ENCODE assay signal across 31 mouse cellular contexts in the genomic region with DNA sequence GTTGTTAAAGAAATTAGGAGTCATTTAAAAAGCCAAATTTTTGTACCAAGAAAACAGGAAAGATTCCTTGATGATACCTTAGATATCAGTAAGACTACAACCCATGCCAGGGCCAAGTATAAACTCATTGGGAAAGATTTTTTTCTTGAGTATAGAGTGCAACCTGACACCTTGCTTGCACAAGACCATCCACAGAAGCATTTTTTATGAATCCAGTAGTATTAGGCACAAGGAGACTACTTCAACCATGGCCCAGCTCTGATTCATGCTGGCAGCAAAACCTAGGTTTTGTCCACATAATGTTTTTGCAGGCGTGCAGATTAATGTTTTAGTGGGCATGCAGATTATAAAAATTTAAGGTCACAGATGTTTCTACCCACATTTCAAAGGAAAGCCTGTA. TPM values are rescaled to one million over a fixed set of nuclear protein-coding genes. Genes with fewer than 3 reads are reported as not detected.
DNase-seq lines count a peak whose midpoint lies in the region; ATAC-seq and TF ChIP-seq lines count a peak whose summit lies in the region.
"Had no signal": no experiment of that assay in that cellular context is flagged by ENCODE, and none has a peak within 500 bp of the region (broad histone marks: within the 10 kb centered on the region; RNA-seq: fewer than 3 reads in every experiment).

No protein-coding gene starts in this region.

- H3ac ChIP-seq in myocyte (ENCODE audit: control insufficient read depth, insufficient read length): no peak overlapping the region

- H3K27me3 ChIP-seq in lung, postnatal 0 days (replicated peaks; ENCODE audit: insufficient read depth, low read length): no peaks in the 10 kb centered on the region
- no peaks in the 10 kb centered on the region for H3K27me3 ChIP-seq in myocyte (ENCODE audit: control insufficient read depth, insufficient read depth, insufficient read length)
- H3K27me3 ChIP-seq: embryonic facial prominence, embryonic 12.5 days; forebrain, embryonic 12.5 days; heart, embryonic 15.5 days; limb, embryonic 12.5 days; lung, embryonic 15.5 days; megakaryocyte, embryonic 14.5 days; midbrain, embryonic 13.5 days; neural tube, embryonic 15.5 days; stomach, embryonic 15.5 days had no signal

- H3K27ac ChIP-seq in lung, postnatal 0 days (ENCODE audit: low read length): no peak overlapping the region
- H3K27ac ChIP-seq: embryonic facial prominence, embryonic 12.5 days; forebrain, embryonic 12.5 days; heart, embryonic 15.5 days; kidney, postnatal 0 days; limb, embryonic 12.5 days; lung, embryonic 15.5 days; midbrain, embryonic 13.5 days; neural tube, embryonic 15.5 days; stomach, embryonic 15.5 days had no signal

- TF ChIP-seq CTCF in lung, postnatal 0 days (IDR thresholded peaks at IDR 0.05): no peak

- no peak for ATAC-seq in lung, postnatal 0 days
- ATAC-seq in inflammation-experienced regulatory T-cells, adult 6 months: no peak
- no peak for ATAC-seq in erythroid progenitor cell, adult 5-6 weeks (replicated peaks; ENCODE audit: low FRiP score, poor library complexity, severe bottlenecking)
- ATAC-seq: forebrain, postnatal 0 days; hindbrain, embryonic 16.5 days; intestine, embryonic 16.5 days; midbrain, embryonic 13.5 days had no signal

- peaks cover 16% of the 10 kb centered on the region for H3K79me2 ChIP-seq in myocyte (ENCODE audit: control insufficient read depth, insufficient read depth)

- TF ChIP-seq EP300 in lung, postnatal 0 days (IDR thresholded peaks at IDR 0.05): no peak

- no peak for TF ChIP-seq POLR2A in myocyte (IDR thresholded peaks at IDR 0.05; ENCODE audit: insufficient read length, low read depth)

- WGBS in lung, postnatal 0 days: 71% methylated on average over 1 of the region's 1 CpGs

- H3K4me3 ChIP-seq in lung, postnatal 0 days (ENCODE audit: low read depth, low read length): no peak overlapping the region
- no peak overlapping the region for H3K4me3 ChIP-seq in myocyte
- H3K4me3 ChIP-seq: embryonic facial prominence, embryonic 12.5 days; forebrain, embryonic 12.5 days; heart, embryonic 15.5 days; limb, embryonic 12.5 days; lung, embryonic 15.5 days; megakaryocyte, embryonic 14.5 days; midbrain, embryonic 13.5 days; neural tube, embryonic 15.5 days; stomach, embryonic 15.5 days had no signal

- H3K9ac ChIP-seq in lung, postnatal 0 days (replicated peaks; ENCODE audit: low read depth): no peak overlapping the region
- H3K9ac ChIP-seq: embryonic facial prominence, embryonic 12.5 days; forebrain, embryonic 12.5 days; forebrain, postnatal 0 days; heart, embryonic 15.5 days; limb, embryonic 12.5 days; lung, embryonic 15.5 days; midbrain, embryonic 13.5 days; neural tube, embryonic 15.5 days; stomach, embryonic 15.5 days had no signal

- no peaks in the 10 kb centered on the region for H3K36me3 ChIP-seq in lung, postnatal 0 days (ENCODE audit: insufficient read depth, low read length)
- no peaks in the 10 kb centered on the region for H3K36me3 ChIP-seq in myocyte (ENCODE audit: control insufficient read depth, insufficient read depth)
- H3K36me3 ChIP-seq: embryonic facial prominence, embryonic 12.5 days; forebrain, embryonic 12.5 days; heart, embryonic 15.5 days; lung, embryonic 15.5 days; neural tube, embryonic 15.5 days; stomach, embryonic 15.5 days had no signal

- H3K4me2 ChIP-seq in lung, postnatal 0 days (replicated peaks; ENCODE audit: low read depth, low read length): no peak overlapping the region
- H3K4me2 ChIP-seq in myocyte (ENCODE audit: low read depth): no peak overlapping the region
- H3K4me2 ChIP-seq: embryonic facial prominence, embryonic 12.5 days; forebrain, embryonic 12.5 days; heart, embryonic 15.5 days; limb, embryonic 12.5 days; liver, embryonic 11.5 days; lung, embryonic 15.5 days; midbrain, embryonic 13.5 days; neural tube, embryonic 15.5 days; stomach, embryonic 15.5 days had no signal

- peak; percentile 14 for DNase-seq in adrenal gland, postnatal 10 days
- DNase-seq in adrenal gland, adult 8-10 months: no peak
- peak; percentile 68 for DNase-seq in lung, postnatal 0 days (ENCODE audit: low spot score)
- DNase-seq in lung, postnatal 10 days: no peak
- peak; percentile 65 for DNase-seq in adipocyte (ENCODE audit: low spot score)
- DNase-seq: cerebellum, adult 8-10 months; cerebellum, postnatal 25 days; forebrain, postnatal 0 days; gastrocnemius, postnatal 10 days; kidney, adult 8-10 months; kidney, postnatal 4 days; layer of hippocampus, adult 9-11 months; lung, postnatal 4 days; right cerebral cortex, postnatal 14 days; thymus, postnatal 36 days had no signal

- no peaks in the 10 kb centered on the region for H3K4me1 ChIP-seq in lung, postnatal 0 days (ENCODE audit: insufficient read depth, low read depth, low read length)
- H3K4me1 ChIP-seq: embryonic facial prominence, embryonic 12.5 days; forebrain, embryonic 12.5 days; heart, embryonic 15.5 days; midbrain, embryonic 13.5 days; stomach, embryonic 15.5 days had no signal

- H3K9me3 ChIP-seq in lung, postnatal 0 days (ENCODE audit: low read length): no peaks in the 10 kb centered on the region
- H3K9me3 ChIP-seq: embryonic facial prominence, embryonic 12.5 days; forebrain, embryonic 12.5 days; heart, embryonic 15.5 days; limb, embryonic 12.5 days; lung, embryonic 15.5 days; megakaryocyte, embryonic 14.5 days; midbrain, embryonic 13.5 days; neural tube, embryonic 15.5 days; stomach, embryonic 15.5 days had no signal

TF ChIP-seq in myocyte, 11 proteins besides CTCF, POLR2A, EP300 and RAD21:
- TF ChIP-seq CEBPB (IDR thresholded peaks at IDR 0.05; ENCODE audit: insufficient read depth, poor library complexity, severe bottlenecking) (peak; percentile 95), MYOG (IDR thresholded peaks at IDR 0.05; ENCODE audit: control insufficient read depth in 1 of 3, insufficient read depth in 1 of 3, insufficient read length in 2 of 3, low read depth in 2 of 3) (no peak), TCF12 (IDR thresholded peaks at IDR 0.05; ENCODE audit: insufficient read depth, poor library complexity, severe bottlenecking) (peak; percentile 12)

RNA-seq across cellular contexts. Expression of a gene that starts 46.8 kb away (rescaled TPM):
- 10 to 100 TPM; 48.9 to 56.5 TPM for total RNA-seq in adrenal gland, postnatal 10 days (2021)
- total RNA-seq in adrenal gland, adult 8-10 months (2022): 10 to 100 TPM; 21.8 to 35.5 (median 30.3) TPM
- 4.8 and 6.8 TPM in 2 replicates for polyA plus RNA-seq in lung, postnatal 0 days (2015; fragmentation: Nextera tagmentation; extraction: Ambion mirVana)
- polyA plus RNA-seq in myocyte (2012; fragmentation: generic; extraction: Trizol): 1.1 TPM
- 10 to 100 TPM in 1 of 3 experiments, 1 to 10 TPM in 2; 3.8 to 13.3 (median 6.7) TPM for polyA plus RNA-seq in inflammation-experienced regulatory T-cells, adult 6 months (2017; shearing (Covaris generic))
- total RNA-seq in erythroid progenitor cell, adult 5-6 weeks (2015; ENCODE audit: low replicate concordance): 2.1 and 14.1 TPM in 2 replicates
- 8.1 and 21.0 TPM in 2 replicates for total RNA-seq in erythroid progenitor cell, adult 5-6 weeks (2017; ENCODE audit: low replicate concordance)

Comparison
In these comparisons a context has a peak if more than half of its experiments do, and no peak if none do; other contexts are left out.
1. DNase-seq: peak in adrenal gland, postnatal 10 days (single experiment), lung, postnatal 0 days (single experiment) and adipocyte (single experiment); none in adrenal gland, adult 8-10 months (single experiment) and lung, postnatal 10 days (single experiment).